Mouse (Mus musculus) brain, embryonic 14.5 days (tissue): ENCODE data around the gene Spic. TPM values are rescaled to one million over a fixed set of nuclear protein-coding genes. Genes with fewer than 3 reads are reported as not detected.

Experiments used
- DNase-seq: peaks from one replicate; pipeline ENCODE4 v3.0.0-alpha.2; 2011; ENCODE audit warnings: low read depth
- CTCF ChIP-seq: fragments of 200-500 bp; IDR thresholded peaks from 2 replicates; pipeline ENCODE4 v1.5.1; 2012; ENCODE audit warnings: inconsistent platforms, mild to moderate bottlenecking, moderate library complexity, borderline replicate concordance; ENCODE audit not compliant: insufficient read depth, insufficient read length; ENCODE audit errors: extremely low read depth
- POLR2A ChIP-seq: fragments of 200-500 bp; IDR thresholded peaks from 2 replicates; pipeline ENCODE4 v1.6.1; 2012; ENCODE audit warnings: mild to moderate bottlenecking, inconsistent platforms, borderline replicate concordance; ENCODE audit not compliant: poor library complexity, insufficient read depth, insufficient read length, severe bottlenecking; ENCODE audit errors: extremely low read depth
- polyA plus RNA-seq: library from polyadenylated mRNA; depleted of rRNA; stranded (reverse); fragments of >200 nt; gene quantifications from 2 replicates; pipeline ENCODE4 v1.2.3, GENCODE M21; 2012; rRNA removed

Gene Spic
- polyA plus RNA-seq, 1 experiment, result 0.15 TPM

DNA sequence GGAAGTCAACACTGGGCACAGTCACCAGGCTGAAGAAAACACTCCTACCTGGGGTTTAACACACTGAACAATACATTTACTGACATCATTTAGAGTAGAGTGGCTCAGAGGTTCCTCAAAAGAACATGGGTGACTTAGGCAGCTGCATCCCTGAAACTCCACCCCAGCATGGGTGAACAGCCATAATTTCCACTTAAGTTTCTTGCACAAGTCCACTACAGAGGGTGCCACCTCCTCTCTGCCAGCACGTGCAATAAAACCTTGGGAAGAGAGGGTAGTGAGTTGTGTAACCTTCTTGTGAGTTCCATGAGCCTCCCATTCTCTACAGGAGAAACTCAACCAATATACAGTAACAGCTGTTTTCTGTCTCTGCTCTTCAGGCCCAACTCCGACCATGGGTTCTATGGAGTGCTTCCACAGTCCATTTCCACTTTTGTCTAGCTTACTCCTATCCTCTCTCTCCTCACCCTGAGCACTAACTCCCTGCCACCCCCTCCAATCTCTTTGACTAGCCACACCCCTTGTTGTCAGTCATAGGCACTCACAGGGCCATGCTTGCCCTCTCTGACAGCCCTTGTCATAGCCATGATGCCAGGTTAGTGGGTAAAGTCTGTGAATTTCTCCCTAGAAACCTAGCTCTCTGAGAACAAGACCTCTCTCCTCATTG lies 54.0 kb downstream of the Spic start:
- no peak for TF ChIP-seq POLR2A
- TF ChIP-seq CTCF, result no peak
- no peak for DNase-seq

DNA sequence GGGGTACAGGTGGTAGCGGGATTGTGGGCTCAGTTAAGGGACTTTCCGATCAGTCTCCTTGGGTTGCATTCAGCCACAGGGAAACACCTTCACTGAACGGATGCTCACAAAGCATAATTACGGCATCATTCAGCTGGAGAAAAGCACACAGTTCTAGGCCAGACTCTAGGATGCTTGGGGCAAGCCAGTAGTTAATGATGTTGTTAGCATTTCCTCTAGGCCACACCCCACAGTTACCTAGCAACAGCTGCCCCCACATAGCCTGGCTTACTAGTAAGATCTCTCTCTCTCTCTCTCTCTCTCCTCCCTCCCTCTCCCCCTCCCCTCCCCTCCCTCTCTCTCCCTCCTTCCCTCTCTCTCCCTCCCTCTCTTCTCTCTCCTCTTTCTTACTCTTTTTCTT lies 57.8 kb downstream of the Spic start:
- peak; percentile 77 for DNase-seq
- TF ChIP-seq POLR2A, result no peak
- no peak for TF ChIP-seq CTCF

DNA sequence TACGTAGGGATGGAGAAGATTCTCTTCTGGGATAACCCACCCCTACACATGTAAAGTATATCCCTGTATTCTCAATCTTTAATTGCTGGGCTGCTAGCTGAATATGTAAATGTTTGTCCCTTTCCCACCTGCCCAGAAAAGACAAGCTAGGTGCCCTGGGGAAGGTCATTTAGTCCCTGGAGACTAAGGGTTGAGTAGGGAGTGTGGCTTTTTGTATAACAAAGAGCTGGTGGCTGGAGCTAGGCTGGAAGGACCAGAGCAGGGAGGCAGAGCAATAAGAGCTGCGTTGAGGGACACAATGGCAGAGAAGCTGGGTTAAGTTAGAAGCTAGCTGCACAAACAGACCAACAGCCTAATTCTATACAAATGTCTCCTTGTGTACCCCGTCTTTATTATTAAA lies 58.6 kb downstream of the Spic start:
- no peak for DNase-seq
- no peak for TF ChIP-seq POLR2A
- TF ChIP-seq CTCF, result no peak

Other genes starting within 250 kb of the Spic start
- 0.23 TPM in 1 of 2 replicates, not detected in the other for gene Sycp3, start 225.4 kb downstream of the Spic start, polyA plus RNA-seq
- gene Chpt1, start 180.9 kb downstream of the Spic start, polyA plus RNA-seq, result 5.1 and 6.0 TPM in 2 replicates
- gene Mybpc1, start 79.9 kb downstream of the Spic start, polyA plus RNA-seq, result 3.1 and 6.4 TPM in 2 replicates
- 67.1 and 67.9 TPM in 2 replicates for gene Arl1, start 45.8 kb upstream of the Spic start, polyA plus RNA-seq
- 10.0 and 12.9 TPM in 2 replicates for gene Utp20, start 141.8 kb upstream of the Spic start, polyA plus RNA-seq
- 0.04 and 0.06 TPM in 2 replicates for gene Slc5a8, start 201.0 kb upstream of the Spic start, polyA plus RNA-seq